Mouse (Mus musculus): Measurements from ENCODE around the gene Lsm7.

Gene Lsm7

GRCm38 (mm10) chr10:80854913-80855748 lies at the start of gene Lsm7, which contains the start of gene Sppl2b:
Gene Lsm7, minus strand, starts transcription at chr10:80855209.
Gene Sppl2b, plus strand, starts transcription at chr10:80855275.
- DNase-seq (ENCODE audit: low read depth): peak; percentile 90

DNA sequence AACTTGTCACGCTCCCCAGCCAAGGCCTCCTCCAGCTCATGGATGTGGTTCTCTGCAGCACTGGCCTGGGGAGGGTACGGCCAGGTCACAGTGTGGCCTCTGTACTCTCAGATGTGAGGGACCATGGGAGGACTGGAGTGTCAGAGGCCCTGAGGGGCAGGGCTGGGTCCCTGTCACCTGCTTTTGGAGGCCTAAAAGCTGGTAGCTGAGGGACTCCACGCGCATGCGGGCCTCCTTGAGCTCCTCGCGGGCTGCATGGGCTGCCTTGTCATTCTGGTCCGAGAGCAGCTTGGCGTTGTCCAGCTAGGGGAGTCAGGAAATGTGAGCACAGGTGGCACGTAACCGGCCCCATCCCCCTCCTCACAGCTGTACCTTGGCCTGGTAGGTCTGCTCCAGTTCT lies 49.7 kb upstream of the Lsm7 start:
- DNase-seq (ENCODE audit: low read depth): no peak

GRCm38 (mm10) chr10:80904004-80904693 lies 49.1 kb upstream of the Lsm7 start:
- DNase-seq (ENCODE audit: low read depth): no peak

DNA sequence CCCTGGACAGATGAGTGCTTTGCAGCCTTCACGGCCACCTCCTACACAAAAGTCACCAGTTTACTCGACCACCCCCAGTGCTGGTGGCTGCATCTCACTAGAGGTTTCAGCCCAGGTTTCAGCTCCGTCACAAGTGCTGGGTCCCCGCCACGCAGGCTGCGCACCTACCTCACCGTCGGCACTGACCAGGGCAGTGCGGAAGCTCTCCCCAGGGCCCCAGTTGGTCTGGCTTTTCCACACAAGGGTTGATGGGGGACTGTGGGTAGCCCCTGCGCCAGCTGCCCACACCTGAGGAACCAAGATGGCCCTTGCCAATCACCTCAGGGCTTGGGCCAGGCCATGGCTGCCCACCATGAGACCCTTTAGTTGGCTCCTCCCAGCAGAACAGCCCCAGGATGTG lies 48.3 kb upstream of the Lsm7 start:
- no peak for DNase-seq (ENCODE audit: low read depth)

DNA sequence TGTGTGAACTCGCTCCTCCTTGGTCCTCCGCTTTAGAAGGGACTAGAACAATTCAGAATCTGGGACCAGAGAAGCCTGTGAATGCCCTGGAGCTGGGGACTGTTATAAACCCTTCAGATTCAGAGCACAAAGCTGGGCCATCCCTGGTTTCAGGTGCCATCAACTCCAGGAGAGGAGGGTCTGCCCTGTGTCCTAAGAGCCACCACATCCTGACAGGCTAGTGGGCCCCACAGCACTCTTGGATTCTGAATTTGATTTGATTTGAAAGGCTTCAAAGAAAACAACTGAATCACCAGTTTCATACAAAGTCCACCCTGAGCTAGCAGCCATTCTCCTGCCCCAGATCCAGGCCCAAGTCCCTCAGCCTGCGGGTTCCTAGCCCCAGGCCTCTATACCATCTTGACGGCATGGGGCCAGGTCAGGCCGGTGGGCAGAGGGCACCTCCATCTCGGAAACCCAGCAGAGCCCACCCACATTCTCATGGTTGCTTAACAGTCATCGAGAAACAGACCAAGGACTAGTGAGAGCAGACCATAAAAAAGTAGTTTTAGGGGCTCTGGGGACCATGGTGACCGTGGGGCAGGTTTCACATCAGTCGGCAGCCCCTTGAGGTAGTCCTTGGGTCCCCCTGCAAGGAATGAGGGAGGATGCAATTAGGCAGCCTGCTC lies 47.4 kb upstream of the Lsm7 start:
- DNase-seq (ENCODE audit: low read depth): no peak

- no peak for DNase-seq (ENCODE audit: low read depth)
These were observed 46.6 kb upstream of the Lsm7 start for GRCm38 (mm10) chr10:80901409-80902272.

- peak; percentile 100 for DNase-seq (ENCODE audit: low read depth)
These were observed 45.6 kb upstream of the Lsm7 start, which contains the start of gene Timm13 for GRCm38 (mm10) chr10:80900318-80901247. Gene Timm13, minus strand, starts transcription at chr10:80900969.

GRCm38 (mm10) chr10:80899591-80900317 lies 44.7 kb upstream of the Lsm7 start:
- DNase-seq (ENCODE audit: low read depth): no peak

DNA sequence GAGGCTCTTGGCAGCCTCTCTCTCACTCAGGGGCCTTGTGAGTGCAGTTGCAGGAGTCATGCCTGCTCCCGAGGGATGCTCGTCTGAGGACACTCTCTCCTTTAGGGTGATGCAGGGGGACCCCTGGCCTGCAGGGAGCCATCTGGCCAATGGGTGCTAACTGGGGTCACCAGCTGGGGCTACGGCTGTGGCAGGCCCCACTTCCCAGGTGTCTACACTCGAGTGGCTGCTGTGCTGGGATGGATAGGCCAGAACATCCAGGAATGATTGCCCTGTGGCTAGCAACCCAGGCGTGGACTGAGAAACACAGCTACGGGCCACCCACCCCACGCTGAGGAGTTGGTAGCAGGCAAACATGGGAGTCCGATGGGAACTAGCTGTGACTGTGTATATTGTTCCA lies 44.1 kb upstream of the Lsm7 start:
- DNase-seq (ENCODE audit: low read depth): no peak

DNA sequence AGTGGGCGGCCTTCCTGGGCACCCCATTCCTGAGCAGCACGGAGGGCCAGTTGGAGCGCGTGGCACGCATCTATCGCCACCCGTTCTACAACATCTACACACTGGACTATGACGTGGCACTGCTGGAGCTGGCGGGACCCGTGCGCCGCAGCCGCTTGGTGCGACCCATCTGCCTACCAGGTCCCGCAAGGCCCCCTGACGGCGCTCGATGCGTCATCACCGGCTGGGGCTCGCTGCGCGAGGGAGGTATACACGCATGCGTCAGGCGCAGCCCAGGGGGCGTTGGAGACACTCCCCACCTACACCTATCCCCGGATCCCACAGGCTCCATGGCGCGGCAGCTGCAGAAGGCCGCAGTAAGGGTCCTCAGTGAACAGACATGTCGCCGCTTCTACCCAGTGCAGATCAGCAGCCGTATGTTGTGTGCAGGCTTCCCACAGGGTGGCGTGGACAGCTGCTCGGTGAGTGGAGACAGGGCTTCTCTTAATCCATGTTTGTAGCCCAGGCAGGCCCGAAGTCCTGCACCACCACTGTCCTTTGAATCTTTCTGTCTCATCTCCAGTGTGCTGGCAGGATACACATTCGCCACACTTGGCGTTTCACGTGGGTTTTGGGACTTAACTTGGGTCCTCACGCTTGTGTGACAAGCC lies 43.0 kb upstream of the Lsm7 start:
- no peak for DNase-seq (ENCODE audit: low read depth)

DNA sequence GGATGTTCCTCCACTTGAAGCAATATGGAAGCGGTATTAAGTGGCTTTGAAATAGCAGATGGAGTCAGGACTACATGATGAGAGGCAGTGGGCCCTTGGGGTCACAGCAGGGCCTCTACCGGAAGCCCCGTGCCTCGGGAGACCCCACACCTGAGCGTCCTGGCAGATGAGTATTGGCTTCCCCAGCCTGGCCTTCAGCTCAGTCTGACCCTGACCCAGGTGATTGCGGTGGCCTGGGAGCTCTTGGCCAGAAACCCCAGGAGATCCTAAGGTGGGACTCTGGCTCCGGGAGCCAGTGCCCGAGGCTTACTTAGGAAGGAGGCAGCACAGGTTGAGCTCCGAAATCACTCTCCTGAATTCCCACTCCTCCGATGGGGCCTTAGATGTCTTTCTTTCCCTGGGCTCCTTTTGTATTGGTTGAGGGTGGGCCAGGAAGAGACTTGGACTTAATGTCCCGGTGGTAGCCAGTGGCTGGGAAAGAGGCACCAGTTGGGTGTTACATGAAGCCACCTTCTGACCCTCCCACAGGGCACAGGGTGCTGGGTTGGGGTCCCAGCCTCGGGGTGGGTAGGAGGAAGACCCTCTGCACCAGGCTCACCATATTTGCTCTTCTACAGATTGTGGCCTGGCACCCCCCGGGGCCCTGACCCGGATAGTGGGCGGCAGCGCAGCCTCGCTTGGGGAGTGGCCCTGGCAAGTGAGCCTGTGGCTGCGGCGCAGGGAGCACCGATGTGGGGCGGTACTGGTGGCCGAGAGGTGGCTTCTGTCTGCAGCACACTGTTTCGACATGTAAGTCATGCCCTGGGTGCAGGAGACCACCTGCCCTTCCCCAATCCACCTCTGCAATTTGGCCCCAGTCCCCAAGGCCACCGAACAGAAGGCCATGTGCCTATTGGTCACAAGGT lies 41.8 kb upstream of the Lsm7 start:
- DNase-seq (ENCODE audit: low read depth): no peak

DNA sequence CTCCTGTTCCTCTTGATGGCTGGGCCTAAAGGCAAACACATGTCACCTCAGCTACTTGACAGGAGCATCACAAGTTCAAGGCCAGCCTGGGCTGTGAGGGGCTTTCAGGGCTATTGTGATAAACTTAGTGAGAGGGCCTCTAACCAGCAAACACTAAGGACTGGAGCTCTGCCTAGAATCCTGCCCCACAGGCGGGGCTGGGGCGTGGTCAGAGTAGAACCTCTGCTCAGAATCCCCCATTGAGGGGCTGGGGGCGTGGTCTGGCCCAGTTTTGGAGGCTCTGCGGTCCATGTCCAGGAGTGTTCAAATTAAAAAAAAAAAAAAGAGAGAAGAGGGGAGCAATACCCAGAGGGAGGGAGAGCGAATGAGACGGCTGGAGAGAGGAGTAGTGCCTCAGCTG lies 40.7 kb upstream of the Lsm7 start:
- DNase-seq (ENCODE audit: low read depth): no peak

DNA sequence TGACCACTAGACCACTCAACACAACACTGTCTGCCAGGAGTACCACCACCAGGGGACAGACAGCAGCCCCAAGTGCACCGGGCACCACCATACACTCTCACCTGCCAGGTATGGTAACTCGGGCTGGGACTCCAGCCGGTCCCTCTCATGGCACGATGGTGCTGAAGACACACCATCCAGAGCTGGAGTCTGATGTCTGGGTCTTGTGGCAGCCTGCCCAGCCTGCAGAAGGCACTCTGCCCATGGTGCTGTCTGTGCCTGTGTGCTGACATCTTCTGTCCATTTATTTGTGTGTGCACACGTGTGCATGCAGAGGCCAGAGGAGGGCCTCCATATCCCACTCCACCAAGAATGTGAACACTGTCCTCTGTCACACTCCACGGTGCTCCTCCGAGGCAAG lies 40.1 kb upstream of the Lsm7 start:
- DNase-seq (ENCODE audit: low read depth): no peak

- no peak for DNase-seq (ENCODE audit: low read depth)
These were observed 32.2 kb upstream of the Lsm7 start for GRCm38 (mm10) chr10:80887181-80887580.

DNA sequence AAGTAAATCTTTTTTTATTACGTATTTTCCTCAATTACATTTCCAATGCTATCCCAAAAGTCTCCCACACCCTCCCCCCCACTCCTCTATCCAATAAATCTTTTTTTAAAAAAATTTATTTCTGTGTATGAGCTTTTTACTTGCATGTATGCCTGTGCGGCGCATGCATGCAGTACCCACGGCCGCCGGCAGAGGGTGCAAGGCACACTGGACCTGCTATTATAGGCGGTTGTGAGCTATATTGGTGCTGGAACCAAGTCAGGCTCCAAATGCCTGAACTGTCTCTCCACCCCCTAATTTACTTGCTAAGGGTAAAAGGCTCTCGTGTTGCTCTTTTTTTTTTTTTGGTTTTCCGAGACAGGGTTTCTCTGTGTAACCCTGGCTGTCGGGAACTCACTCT lies 26.3 kb upstream of the Lsm7 start:
- peak; percentile 27 for DNase-seq (ENCODE audit: low read depth)

DNA sequence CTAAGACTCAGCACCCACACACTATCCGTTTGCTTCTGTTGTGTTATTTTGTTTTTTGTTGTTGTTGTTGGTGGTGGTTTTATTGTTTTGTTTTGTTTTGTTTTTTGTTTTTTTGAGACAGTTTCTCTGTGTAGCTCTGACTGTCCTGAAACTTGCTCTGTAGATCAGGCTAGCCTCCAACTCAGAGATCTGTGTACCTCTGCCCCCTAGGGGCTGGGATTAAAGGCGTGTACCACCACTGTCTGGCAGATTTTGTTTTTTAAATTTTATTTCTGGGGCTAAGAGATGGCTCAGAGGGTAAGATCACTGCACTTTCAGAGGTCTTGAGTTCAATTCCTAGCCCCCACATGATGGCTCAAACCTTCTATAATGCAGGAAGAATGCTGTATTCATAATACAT lies 25.9 kb upstream of the Lsm7 start:
- no peak for DNase-seq (ENCODE audit: low read depth)

DNA sequence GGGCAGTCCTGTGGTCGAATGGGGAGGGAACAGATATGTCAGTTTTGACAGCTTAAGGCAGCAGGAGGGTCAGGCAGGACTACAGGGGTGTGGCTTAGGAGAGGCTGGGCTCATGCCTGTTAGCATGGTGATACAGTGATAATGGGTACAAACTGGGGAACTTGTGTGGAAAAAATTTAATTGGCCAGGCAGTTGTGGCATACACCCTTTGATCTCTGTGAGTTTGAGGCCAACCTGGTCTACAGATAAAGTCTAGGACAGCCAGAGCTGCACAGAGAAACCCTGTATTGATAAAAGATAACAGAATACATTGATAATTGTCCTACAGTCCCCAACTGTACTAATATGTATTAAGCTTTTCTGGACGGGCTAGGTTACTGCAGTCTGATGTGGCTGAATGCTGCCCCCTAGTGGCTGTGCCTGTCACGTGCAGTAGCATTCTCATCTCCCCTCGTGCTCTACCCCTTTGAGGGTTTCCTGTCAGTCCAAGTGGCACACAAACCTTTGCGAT lies 25.2 kb upstream of the Lsm7 start:
- no peak for DNase-seq (ENCODE audit: low read depth)

GRCm38 (mm10) chr10:80876594-80876993 lies 21.6 kb upstream of the Lsm7 start:
- no peak for DNase-seq (ENCODE audit: low read depth)
